Mouse (Mus musculus): ENCODE results near the gene Rec8. TPM values are rescaled to one million over a fixed set of nuclear protein-coding genes. Genes with fewer than 3 reads are reported as not detected.

Rec8 gene
- total and polyA plus RNA-seq, 3 experiments: not detected

- TF ChIP-seq RCOR1 (conservative IDR thresholded peaks at IDR 0.05; ENCODE audit: low read depth, low read length) (0 out of 2 replicates have a peak, but pooled peaks have one; percentile 36), JUN (IDR thresholded peaks at IDR 0.05; ENCODE audit: insufficient read depth, low read depth, low read length) (no peak), TCF12 (IDR thresholded peaks at IDR 0.05; ENCODE audit: low read depth, low read length) (peak; percentile 73; the same call in 1 of the 2 replicates), SIN3A (IDR thresholded peaks at IDR 0.05; ENCODE audit: low read length) (peak; percentile 91), ZKSCAN1 (IDR thresholded peaks at IDR 0.05; ENCODE audit: borderline replicate concordance, low read depth, low read length) (no peak), USF2 (conservative IDR thresholded peaks at IDR 0.05; ENCODE audit: low read depth, low read length) (peak; percentile 95), CTCF (conservative IDR thresholded peaks at IDR 0.05 in 1 of 2, IDR thresholded peaks at IDR 0.05 in 1 of 2; ENCODE audit: low read depth in 2 of 2, low read length in 2 of 2) (peak; percentile 69 to 94), MEF2A (IDR thresholded peaks at IDR 0.05; ENCODE audit: borderline replicate concordance, low read depth, low read length) (peak; percentile 75), EP300 (IDR thresholded peaks at IDR 0.05; ENCODE audit: low read length) (0 out of 2 replicates have a peak, but pooled peaks have one; percentile 3), MYC (IDR thresholded peaks at IDR 0.05; ENCODE audit: low read depth, low read length) (peak; percentile 100), POLR2AphosphoS2 (IDR thresholded peaks at IDR 0.05; ENCODE audit: low read depth, low read length) (peak; percentile 92; the same call in 1 of the 2 replicates), NELFE (IDR thresholded peaks at IDR 0.05; ENCODE audit: low read depth, low read length) (peak; percentile 66)
Observed at GRCm38 (mm10) chr14:55603633-55604576, 13.9 kb upstream of the Rec8 start (continued).

- H3K9ac ChIP-seq (ENCODE audit: insufficient read depth, low read depth): peak overlapping the region; percentile 30; the same call in 1 of the 2 replicates
- H3K27me3 ChIP-seq (replicated peaks): no peaks in the 10 kb centered on the region
- H3K4me2 ChIP-seq (ENCODE audit: insufficient read depth, low read depth, poor library complexity, severe bottlenecking): peak overlapping the region; percentile 67
- peaks cover 4 to 32% of the 10 kb centered on the region in 2 experiments; a peak in 3 of 4 replicates for H3K4me1 ChIP-seq (ENCODE audit: control insufficient read depth in 1 of 2, insufficient read depth in 2 of 2)
- dilution Hi-C loops (cut with MboI; ENCODE audit: extremely low pct_ligation_motif_present, extremely low pct_unique_long_range_greater_than_20kb, low sequenced_read_pairs) (no loop called here), in situ Hi-C loops (cut with MboI; ENCODE audit: low pct_ligation_motif_present, low pct_unique_long_range_greater_than_20kb, low sequenced_read_pairs) (no loop called here)
- peak overlapping the region; percentile 13; the same call in 1 of the 2 replicates for H3K27ac ChIP-seq (ENCODE audit: insufficient read depth, low read depth)
- peak overlapping the region; percentile 2 to 74 (median 58) for H3K4me3 ChIP-seq (replicated peaks in 1 of 3; ENCODE audit: low read depth in 2 of 3, low read length in 2 of 3, poor library complexity in 1 of 3)
- TF ChIP-seq CHD2 (IDR thresholded peaks at IDR 0.05; ENCODE audit: low read length): no peak
- no peak for TF ChIP-seq ZC3H11A (IDR thresholded peaks at IDR 0.05; ENCODE audit: low read depth, low read length)
- no peak for TF ChIP-seq SIN3A (IDR thresholded peaks at IDR 0.05; ENCODE audit: low read length)
- TF ChIP-seq POLR2A (IDR thresholded peaks at IDR 0.05; ENCODE audit: low read depth, low read length): no peak
- no peak for TF ChIP-seq TCF12 (IDR thresholded peaks at IDR 0.05; ENCODE audit: low read depth, low read length)
- TF ChIP-seq ZKSCAN1 (IDR thresholded peaks at IDR 0.05; ENCODE audit: borderline replicate concordance, low read depth, low read length): no peak
- TF ChIP-seq USF2 (conservative IDR thresholded peaks at IDR 0.05; ENCODE audit: low read depth, low read length): no peak
- TF ChIP-seq ELF1 (IDR thresholded peaks at IDR 0.05; ENCODE audit: low read depth, low read length): no peak
- TF ChIP-seq EP300 (IDR thresholded peaks at IDR 0.05; ENCODE audit: low read length): no peak
- no peak for TF ChIP-seq MAFK (IDR thresholded peaks at IDR 0.05; ENCODE audit: insufficient replicate concordance, low read length)
- TF ChIP-seq HCFC1 (IDR thresholded peaks at IDR 0.05; ENCODE audit: low read depth, low read length): no peak
- TF ChIP-seq SMC3 (IDR thresholded peaks at IDR 0.05; ENCODE audit: low read depth, low read length): no peak
- TF ChIP-seq MAZ (IDR thresholded peaks at IDR 0.05; ENCODE audit: low read depth, low read length): no peak
- TF ChIP-seq MXI1 (IDR thresholded peaks at IDR 0.05; ENCODE audit: low read depth, low read length): no peak
- no peak for TF ChIP-seq MAX (IDR thresholded peaks at IDR 0.05; ENCODE audit: low read length)
- no peak for TF ChIP-seq GABPA (IDR thresholded peaks at IDR 0.05; ENCODE audit: insufficient replicate concordance, low read depth, low read length)
- no peak for TF ChIP-seq POLR2AphosphoS2 (IDR thresholded peaks at IDR 0.05; ENCODE audit: low read depth, low read length)
- TF ChIP-seq ZMIZ1 (IDR thresholded peaks at IDR 0.05; ENCODE audit: low read depth, low read length): no peak
- TF ChIP-seq PAX5 (IDR thresholded peaks at IDR 0.05; ENCODE audit: low read length): no peak
- no peak for TF ChIP-seq NRF1 (IDR thresholded peaks at IDR 0.05; ENCODE audit: low read depth, low read length)
- peaks cover 62 to 80% of the 10 kb centered on the region in 2 experiments for H3K36me3 ChIP-seq (replicated peaks in 1 of 2; ENCODE audit: control insufficient read depth in 1 of 2, insufficient read depth in 1 of 2, low read length in 1 of 2)
- no peaks in the 10 kb centered on the region for H3K79me2 ChIP-seq (replicated peaks; ENCODE audit: control insufficient read depth, extremely low read depth, insufficient read depth, poor library complexity, severe bottlenecking)
- no peak for DNase-seq (ENCODE audit: extremely low read depth)
- H3K9me3 ChIP-seq (replicated peaks; ENCODE audit: low read length): no peaks in the 10 kb centered on the region
Observed at GRCm38 (mm10) chr14:55604823-55605222, 13.0 kb upstream of the Rec8 start.

All from CH12.LX (cell line).